Mouse (Mus musculus) MEL (cell line): ENCODE measurements around the gene Edn2. TPM values are rescaled to one million over a fixed set of nuclear protein-coding genes. Genes with fewer than 3 reads are reported as not detected.

Experiments used
- DNase-seq: peaks from one replicate; pipeline ENCODE4 v3.0.0; 2011; ENCODE audit warnings: low read depth, low spot score
- H3K27ac ChIP-seq: 2 replicates; pipeline ENCODE4 v1.5.1; 2012; ENCODE audit warnings: low read depth, mild to moderate bottlenecking, control low read depth, low read length, moderate library complexity; ENCODE audit not compliant: control insufficient read depth
- H3K27me3 ChIP-seq, 2 experiments: fragments of 150-350 bp in 1 of 2; sonication (generic) in 1 of 2; 2 replicates each; pipeline ENCODE4 v1.6.1; 2012; ENCODE audit warnings: low read length in 2 of 2, mild to moderate bottlenecking in 2 of 2, improper control_type of control experiment in 1 of 2, moderate library complexity in 1 of 2; ENCODE audit not compliant: insufficient read depth in 2 of 2, control insufficient read depth in 1 of 2
- H3K36me3 ChIP-seq, 2 experiments: 2 replicates each; pipeline ENCODE4 v1.6.1; 2012 to 2014; ENCODE audit warnings: low read length in 2 of 2, improper control_type of control experiment in 1 of 2, inconsistent platforms in 1 of 2, mild to moderate bottlenecking in 1 of 2; ENCODE audit not compliant: insufficient read depth in 2 of 2, control insufficient read depth in 1 of 2
- H3K4me1 ChIP-seq, 2 experiments: fragments of 150-350 bp in 1 of 2; sonication (generic) in 1 of 2; 2 replicates each; pipeline ENCODE4 v1.6.1; 2012; ENCODE audit warnings: low read length in 2 of 2, improper control_type of control experiment in 1 of 2, mild to moderate bottlenecking in 1 of 2; ENCODE audit not compliant: insufficient read depth in 2 of 2, control insufficient read depth in 1 of 2
- H3K4me3 ChIP-seq, 2 experiments: fragments of 150-350 bp in 1 of 2; sonication (generic) in 1 of 2; 2 replicates each; pipeline ENCODE4 v1.5.1; 2012; ENCODE audit warnings: low read depth in 2 of 2, low read length in 2 of 2, mild to moderate bottlenecking in 2 of 2, moderate library complexity in 2 of 2, control low read depth in 1 of 2, improper control_type of control experiment in 1 of 2; ENCODE audit not compliant: control insufficient read depth in 1 of 2, insufficient read depth in 1 of 2
- H3K79me2 ChIP-seq: 2 replicates; pipeline ENCODE4 v1.6.1; 2012; ENCODE audit warnings: mild to moderate bottlenecking, low read length, moderate library complexity; ENCODE audit not compliant: control insufficient read depth, poor library complexity, insufficient read depth
- H3K9ac ChIP-seq: 2 replicates; pipeline ENCODE4 v1.6.1; 2012; ENCODE audit warnings: low read depth, mild to moderate bottlenecking, control low read depth, low read length, moderate library complexity; ENCODE audit not compliant: control insufficient read depth, poor library complexity, severe bottlenecking
- H3K9me3 ChIP-seq: fragments of 150-350 bp; sonication (generic); replicated peaks from 2 replicates; pipeline ENCODE4 v1.6.1; 2012; ENCODE audit warnings: mild to moderate bottlenecking, low read length, improper control_type of control experiment, moderate library complexity; ENCODE audit not compliant: insufficient read depth
- BHLHE40 ChIP-seq: IDR thresholded peaks from 2 replicates; pipeline ENCODE4 v1.6.1; 2012; ENCODE audit warnings: low read depth, mild to moderate bottlenecking, inconsistent platforms, low read length, improper control_type of control experiment, borderline replicate concordance
- CHD2 ChIP-seq: IDR thresholded peaks from 2 replicates; pipeline ENCODE4 v1.6.1; 2011; ENCODE audit warnings: low read length, improper control_type of control experiment
- E2F4 ChIP-seq: IDR thresholded peaks from 2 replicates; pipeline ENCODE4 v1.6.1; 2011; ENCODE audit warnings: low read depth, low read length, improper control_type of control experiment, borderline replicate concordance
- ELF1 ChIP-seq: IDR thresholded peaks from 2 replicates; pipeline ENCODE4 v1.6.1; 2014; ENCODE audit warnings: low read depth, mild to moderate bottlenecking, inconsistent platforms, low read length, improper control_type of control experiment, moderate library complexity
- MAX ChIP-seq: IDR thresholded peaks from 2 replicates; pipeline ENCODE4 v1.6.1; 2011; ENCODE audit warnings: low read length, improper control_type of control experiment
- MAZ ChIP-seq: IDR thresholded peaks from 2 replicates; pipeline ENCODE4 v1.6.1; 2012; ENCODE audit warnings: low read depth, mild to moderate bottlenecking, inconsistent platforms, low read length, improper control_type of control experiment
- MYB ChIP-seq: IDR thresholded peaks from 2 replicates; pipeline ENCODE4 v1.6.1; 2011; ENCODE audit warnings: mild to moderate bottlenecking, low read depth, low read length, improper control_type of control experiment
- MYC ChIP-seq: IDR thresholded peaks from 2 replicates; pipeline ENCODE4 v1.6.1; 2011; ENCODE audit warnings: low read depth, mild to moderate bottlenecking, low read length, improper control_type of control experiment, moderate library complexity
- NELFE ChIP-seq: IDR thresholded peaks from 2 replicates; pipeline ENCODE4 v1.6.1; 2011; ENCODE audit warnings: low read depth, low read length, improper control_type of control experiment
- NRF1 ChIP-seq: IDR thresholded peaks from 2 replicates; pipeline ENCODE4 v1.6.1; 2014; ENCODE audit warnings: low read depth, mild to moderate bottlenecking, inconsistent platforms, low read length, improper control_type of control experiment, moderate library complexity; ENCODE audit not compliant: poor library complexity, insufficient read depth, severe bottlenecking
- POLR2A ChIP-seq, 2 experiments: IDR thresholded peaks; 2 replicates each; pipeline ENCODE4 v1.6.1; 2011 to 2012; ENCODE audit warnings: low read length in 2 of 2, mild to moderate bottlenecking in 2 of 2, control low read depth in 1 of 2, improper control_type of control experiment in 1 of 2, low read depth in 1 of 2, moderate library complexity in 1 of 2; ENCODE audit not compliant: control insufficient read depth in 1 of 2, insufficient read depth in 1 of 2, poor library complexity in 1 of 2
- POLR2AphosphoS2 ChIP-seq: IDR thresholded peaks from 2 replicates; pipeline ENCODE4 v1.6.1; 2011; ENCODE audit warnings: low read length, improper control_type of control experiment
- RAD21 ChIP-seq: IDR thresholded peaks from 2 replicates; pipeline ENCODE4 v1.6.1; 2011; ENCODE audit warnings: mild to moderate bottlenecking, low read depth, low read length, improper control_type of control experiment
- RCOR1 ChIP-seq: IDR thresholded peaks from 2 replicates; pipeline ENCODE4 v1.6.1; 2012; ENCODE audit warnings: low read depth, mild to moderate bottlenecking, inconsistent platforms, low read length, improper control_type of control experiment
- SMC3 ChIP-seq: IDR thresholded peaks from 2 replicates; pipeline ENCODE4 v1.6.1; 2011; ENCODE audit warnings: low read depth, low read length, improper control_type of control experiment
- TBP ChIP-seq: IDR thresholded peaks from 2 replicates; pipeline ENCODE4 v1.8.0; 2011; ENCODE audit warnings: low read depth, low read length, improper control_type of control experiment
- TCF12 ChIP-seq: IDR thresholded peaks from 2 replicates; pipeline ENCODE4 v1.6.1; 2014; ENCODE audit warnings: low read depth, mild to moderate bottlenecking, inconsistent platforms, low read length, improper control_type of control experiment, moderate library complexity
- USF2 ChIP-seq, 2 experiments: IDR thresholded peaks; 2 replicates each; pipeline ENCODE4 v1.6.1; 2011 to 2012; ENCODE audit warnings: improper control_type of control experiment in 2 of 2, low read length in 2 of 2, borderline replicate concordance in 1 of 2, inconsistent platforms in 1 of 2, low read depth in 1 of 2, mild to moderate bottlenecking in 1 of 2; ENCODE audit not compliant: insufficient read depth in 1 of 2
- ZKSCAN1 ChIP-seq: IDR thresholded peaks from 2 replicates; pipeline ENCODE4 v1.6.1; 2012; ENCODE audit warnings: low read depth, mild to moderate bottlenecking, inconsistent platforms, low read length, improper control_type of control experiment, moderate library complexity
- polyA plus RNA-seq, 2 experiments: library from polyadenylated mRNA; stranded (reverse) in 1 of 2; unstranded in 1 of 2; fragments of >175 nt in 1 of 2; fragments of >200 nt in 1 of 2; gene quantifications; 2 replicates each; pipeline versions ENCODE4 v1.2.1 to v1.2.4; 2012; ENCODE audit warnings: low replicate concordance in 2 of 2, low read depth in 1 of 2; ENCODE audit not compliant: insufficient read length in 2 of 2, insufficient read depth in 1 of 2, missing spikeins in 1 of 2
- total RNA-seq: library from RNA; depleted of rRNA; stranded (reverse); fragments of 300-350 nt; gene quantifications from 2 replicates; pipeline ENCODE4 v1.2.3, GENCODE M21; 2012

Gene Edn2
- total and polyA plus RNA-seq, 3 experiments, result not detected

DNA sequence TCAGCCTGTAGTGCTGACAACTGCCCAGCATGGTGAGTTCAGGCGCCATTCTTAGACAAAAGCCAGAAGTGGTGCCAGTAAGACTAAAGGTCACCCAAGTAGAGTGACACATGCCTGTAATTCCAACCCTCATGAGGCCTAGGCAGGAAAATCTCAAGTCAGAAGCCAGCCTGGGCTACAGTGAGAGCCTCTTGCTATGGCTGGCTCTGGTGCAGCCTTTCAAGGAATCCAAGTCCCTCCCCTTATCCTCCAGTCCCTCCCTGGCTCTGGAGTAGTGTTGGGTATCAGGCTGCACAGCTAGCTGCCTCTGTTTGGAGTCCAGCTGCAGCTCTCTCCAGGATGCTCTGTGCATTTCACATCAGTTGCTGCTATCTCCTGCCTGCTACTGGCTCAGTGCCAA is 19.2 kb upstream of the Edn2 start:
- Histone ChIP-seq H3K9ac (no peak overlapping the region), H3K27me3 (no peaks in the 10 kb centered on the region), H3K9me3 (no peaks in the 10 kb centered on the region), H3K4me3 (no peak overlapping the region), H3K79me2 (no peaks in the 10 kb centered on the region), H3K27ac (no peak overlapping the region), H3K4me1 (no peaks in the 10 kb centered on the region), H3K36me3 (no peaks in the 10 kb centered on the region)
- DNase-seq, result no peak
- TF ChIP-seq NELFE (no peak), MAZ (no peak), CHD2 (no peak), E2F4 (no peak), POLR2AphosphoS2 (no peak), TBP (no peak), TCF12 (no peak), USF2 (IDR thresholded peaks at IDR 0.05; ENCODE audit: borderline replicate concordance in 1 of 2, insufficient read depth in 1 of 2, low read depth in 1 of 2, low read length in 2 of 2) (no peak), RCOR1 (no peak)

DNA sequence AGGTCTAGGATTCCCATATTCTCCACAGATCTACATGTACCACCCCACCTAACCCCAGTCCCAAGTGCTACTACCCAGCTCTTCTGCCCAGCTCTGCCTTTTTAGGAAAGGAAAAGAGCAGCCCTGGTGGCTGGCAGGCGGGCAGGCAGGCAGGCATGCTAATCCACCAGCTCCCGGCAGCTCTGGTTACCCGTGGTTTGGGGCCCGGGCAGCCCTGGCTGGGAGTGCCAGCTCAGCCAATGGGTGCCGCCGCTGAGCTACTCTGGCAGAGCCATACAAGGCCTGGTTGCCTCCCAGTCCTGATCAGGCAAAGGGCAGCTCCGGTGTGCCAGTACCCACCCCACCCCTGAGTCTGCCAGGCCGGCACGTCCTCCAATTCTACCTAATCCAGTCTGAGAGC is 18.1 kb upstream of the Edn2 start:
- Histone ChIP-seq H3K36me3 (no peaks in the 10 kb centered on the region), H3K9me3 (no peaks in the 10 kb centered on the region), H3K4me1 (no peaks in the 10 kb centered on the region), H3K27ac (no peak overlapping the region), H3K79me2 (no peaks in the 10 kb centered on the region), H3K9ac (no peak overlapping the region), H3K27me3 (no peaks in the 10 kb centered on the region), H3K4me3 (no peak overlapping the region)
- no peak for TF ChIP-seq POLR2A (IDR thresholded peaks at IDR 0.05; ENCODE audit: control insufficient read depth in 1 of 2, insufficient read depth in 1 of 2, low read depth in 1 of 2, low read length in 2 of 2, poor library complexity in 1 of 2)
- TF ChIP-seq ELF1, result no peak
- TF ChIP-seq NELFE, result no peak
- no peak for TF ChIP-seq MYB
- TF ChIP-seq RAD21, result no peak
- TF ChIP-seq TCF12, result no peak
- TF ChIP-seq ZKSCAN1, result no peak
- TF ChIP-seq MAX, result no peak
- TF ChIP-seq NRF1, result no peak
- TF ChIP-seq E2F4, result no peak
- no peak for TF ChIP-seq SMC3
- DNase-seq, result no peak

DNA sequence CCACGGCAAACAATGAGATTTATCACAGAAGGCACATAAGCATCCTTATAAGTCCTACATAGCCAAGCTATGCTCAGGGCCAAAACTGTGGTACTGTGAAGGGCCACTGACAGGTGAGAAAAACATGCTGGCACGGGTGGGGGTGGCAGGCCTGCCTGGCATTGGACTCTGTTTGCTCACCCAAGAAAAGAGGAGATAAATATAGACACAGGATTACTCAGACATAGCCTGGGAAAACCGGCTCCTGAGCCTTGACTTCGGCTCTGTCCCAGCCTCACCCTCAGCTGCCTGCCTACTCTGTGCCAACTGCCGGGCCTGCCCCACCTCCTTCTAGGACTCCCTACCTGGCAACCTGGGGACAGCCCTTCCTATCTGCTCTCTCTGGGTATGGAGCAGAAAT is 16.7 kb upstream of the Edn2 start:
- no peak for DNase-seq
- Histone ChIP-seq H3K79me2 (no peaks in the 10 kb centered on the region), H3K9me3 (no peaks in the 10 kb centered on the region), H3K36me3 (no peaks in the 10 kb centered on the region), H3K9ac (no peak overlapping the region), H3K4me1 (no peaks in the 10 kb centered on the region), H3K27me3 (no peaks in the 10 kb centered on the region), H3K4me3 (no peak overlapping the region), H3K27ac (no peak overlapping the region)
- TF ChIP-seq MYC (no peak), BHLHE40 (no peak)
